Mouse (Mus musculus) heart, postnatal 4 days (tissue): ENCODE measurements around the gene R3hdm4. TPM values are rescaled to one million over a fixed set of nuclear protein-coding genes. Genes with fewer than 3 reads are reported as not detected.

Source experiments
- DNase-seq: peaks from one replicate; pipeline ENCODE4 v3.0.0; 2021
- total RNA-seq, 2 experiments: library from RNA; stranded (reverse); gene quantifications; 2 replicates each; pipeline ENCODE4 v1.2.3; 2021

Gene R3hdm4
- total RNA-seq, 2 experiments from 2014 or later = 91.0 to 100 TPM

- no peak for DNase-seq
Measured at GRCm38 (mm10) chr10:79940749-79941148, 19.7 kb upstream of the R3hdm4 start.

- no peak for DNase-seq
Measured at GRCm38 (mm10) chr10:79937775-79938526, 16.9 kb upstream of the R3hdm4 start.

GRCm38 (mm10) chr10:79936911-79937441 lies 16.0 kb upstream of the R3hdm4 start:
- peak; percentile 92 for DNase-seq

GRCm38 (mm10) chr10:79936284-79936910 lies 15.4 kb upstream of the R3hdm4 start:
- DNase-seq = no peak

GRCm38 (mm10) chr10:79934794-79935569 lies 14.0 kb upstream of the R3hdm4 start:
- DNase-seq = no peak

GRCm38 (mm10) chr10:79934272-79934721 lies 13.3 kb upstream of the R3hdm4 start:
- DNase-seq = peak; percentile 91

DNA sequence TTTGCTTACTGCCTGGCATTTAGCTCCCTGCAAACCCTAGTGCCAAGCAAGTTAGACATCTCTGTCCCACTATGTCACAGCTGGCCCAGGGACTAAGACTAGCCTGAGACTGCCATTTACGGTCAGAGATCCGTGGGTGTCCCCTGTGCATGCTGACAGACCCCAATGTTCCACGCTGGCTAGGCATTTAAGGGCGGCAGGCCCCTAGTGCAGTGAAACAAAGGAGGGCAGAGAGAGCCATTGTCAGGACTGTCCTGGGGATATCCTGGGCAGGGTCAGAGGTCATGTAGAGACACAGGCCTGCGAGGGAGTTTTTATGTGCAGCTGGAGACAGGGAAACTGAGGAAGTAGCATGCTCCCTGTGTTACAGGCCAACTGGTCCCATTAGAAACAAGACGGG lies 12.9 kb upstream of the R3hdm4 start:
- DNase-seq = no peak

DNA sequence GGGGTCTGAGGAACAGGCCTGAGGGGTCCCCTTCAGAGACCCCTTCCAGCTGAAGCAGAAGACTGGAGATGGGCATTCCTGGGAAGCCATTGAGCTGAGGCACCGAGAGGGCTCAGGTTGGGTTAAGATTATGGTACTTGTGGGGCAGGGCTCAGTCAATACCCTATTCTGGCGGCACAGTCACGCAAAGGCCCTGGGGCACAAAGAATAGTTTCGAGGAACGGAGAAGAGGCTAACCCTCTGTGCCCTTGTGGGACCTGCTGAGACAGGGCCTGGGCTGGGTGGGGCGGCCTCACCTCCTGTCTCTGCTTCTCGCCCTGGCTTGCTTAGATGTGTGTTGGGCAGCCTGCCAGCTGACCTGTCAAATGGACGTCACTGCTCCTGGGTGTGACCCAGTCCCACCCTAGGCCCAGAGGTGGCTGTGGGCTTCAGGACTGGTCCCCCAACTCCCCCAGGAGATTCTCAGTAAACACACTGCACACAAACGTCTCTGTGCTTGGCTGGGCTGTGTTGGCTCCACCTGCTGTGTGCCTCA lies 12.2 kb upstream of the R3hdm4 start:
- peak; percentile 46 for DNase-seq

- DNase-seq = peak; percentile 84
Measured at GRCm38 (mm10) chr10:79932736-79933135, 11.7 kb upstream of the R3hdm4 start.

- no peak for DNase-seq
Measured at GRCm38 (mm10) chr10:79931797-79932196, 10.8 kb upstream of the R3hdm4 start.

DNA sequence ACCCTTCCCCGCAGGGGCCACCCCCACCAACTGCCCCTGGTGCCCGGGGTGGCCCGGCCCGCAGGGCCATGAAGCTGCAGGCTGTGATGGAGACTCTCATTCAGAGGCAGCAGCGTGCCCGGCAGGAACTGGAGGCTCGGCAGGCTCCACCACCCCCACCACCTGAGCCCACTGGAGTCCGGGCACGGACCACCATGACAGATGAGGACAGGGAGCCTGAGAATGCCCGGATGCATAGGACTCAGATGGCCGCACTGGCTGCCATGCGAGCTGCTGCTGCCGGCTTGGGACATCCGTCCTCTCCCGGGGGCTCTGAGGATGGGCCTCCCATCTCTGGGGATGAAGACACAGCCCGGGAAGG lies 9.8 kb upstream of the R3hdm4 start:
- DNase-seq = no peak

DNA sequence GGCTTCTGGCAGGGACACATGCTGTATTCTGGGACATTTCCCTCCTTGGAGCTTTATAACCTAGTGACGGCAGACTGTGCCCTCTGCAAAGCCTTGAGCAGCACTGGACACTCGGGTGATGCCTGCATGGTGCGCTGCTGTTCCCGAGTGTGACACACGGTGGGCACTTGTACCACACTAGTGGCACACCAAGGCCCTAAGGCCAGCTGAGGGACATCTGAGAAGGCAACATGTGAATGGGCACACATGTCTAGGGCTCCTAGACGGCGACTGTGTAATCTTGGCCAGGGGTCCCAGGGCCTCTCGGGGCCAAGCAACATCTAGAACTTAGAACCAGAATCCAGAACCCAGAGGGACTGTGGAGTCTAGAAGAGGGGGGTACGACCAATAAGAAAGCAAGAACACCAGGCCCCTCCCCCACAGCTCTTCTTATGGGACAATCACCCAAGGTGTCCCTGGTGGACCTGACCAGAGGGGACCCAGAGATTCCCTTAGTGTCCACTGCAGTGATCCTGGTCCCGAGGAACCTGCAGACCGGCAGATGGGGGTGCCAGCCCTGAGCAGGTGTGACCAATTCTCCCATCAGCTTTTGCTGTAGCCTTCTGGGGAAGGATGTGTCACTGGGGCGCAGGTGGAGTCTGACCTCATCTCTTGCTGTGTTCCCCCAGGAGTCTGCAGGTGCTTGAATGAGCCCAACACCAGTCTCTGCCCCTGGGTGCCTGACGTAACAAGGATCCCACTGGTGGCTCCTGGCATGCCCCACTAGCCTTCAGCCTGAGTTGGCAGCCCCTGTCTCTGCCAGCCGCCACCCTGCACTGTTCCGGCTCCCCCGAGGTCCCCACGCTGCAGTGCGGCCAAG lies 9.2 kb upstream of the R3hdm4 start:
- DNase-seq = no peak

- no peak for DNase-seq
Measured at GRCm38 (mm10) chr10:79928907-79929701, 8.1 kb upstream of the R3hdm4 start.

- DNase-seq = no peak
Measured at GRCm38 (mm10) chr10:79928030-79928694, 7.2 kb upstream of the R3hdm4 start.

DNA sequence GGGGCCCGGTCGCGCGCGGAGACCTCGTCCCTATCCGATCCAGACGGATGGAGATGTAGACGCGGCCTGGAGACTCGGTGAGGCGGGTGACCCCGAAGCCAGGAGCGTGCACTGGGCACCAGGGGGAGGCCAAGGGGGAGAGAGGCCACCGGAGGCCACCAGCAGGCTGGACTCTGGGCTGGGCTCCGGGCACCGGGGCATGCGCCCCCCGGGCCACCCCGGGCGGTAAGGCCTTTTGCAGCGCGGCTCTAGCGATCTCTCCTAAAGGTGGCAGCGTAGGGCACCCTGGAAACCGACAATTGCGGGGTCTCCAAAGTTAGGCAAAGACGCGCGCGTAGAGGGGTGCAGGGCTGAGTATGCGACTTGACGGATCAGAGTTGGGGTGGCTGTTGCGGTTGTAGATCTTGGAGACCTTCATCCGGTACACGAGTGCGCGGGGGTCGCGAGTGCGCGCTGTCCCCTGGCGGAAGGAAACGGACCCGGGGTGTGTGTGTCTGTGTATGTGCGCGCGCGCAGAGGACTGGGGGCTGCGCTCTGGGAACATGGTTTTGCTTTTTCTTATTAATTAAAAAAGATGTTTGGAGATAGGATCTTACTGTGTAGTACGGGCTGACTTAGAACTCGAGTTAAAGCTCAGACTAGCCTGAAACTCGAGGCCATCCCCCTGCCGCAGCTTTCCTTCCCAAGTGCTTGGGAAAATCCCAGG lies 6.5 kb upstream of the R3hdm4 start:
- DNase-seq = peak; percentile 57

- peak; percentile 89 for DNase-seq
Measured at GRCm38 (mm10) chr10:79926491-79927323, 5.7 kb upstream of the R3hdm4 start, which contains the start of gene Arid3a. Gene Arid3a (plus strand): TSS chr10:79927043.

- no peak for DNase-seq
Measured at GRCm38 (mm10) chr10:79925785-79926490, 4.9 kb upstream of the R3hdm4 start.
